Mouse (Mus musculus) kidney, adult 9 months (tissue): Measurements from ENCODE around the gene Spata17.
A peak's percentile ranks its signal among the peaks of the same experiment; 100 is the strongest.

Experiments
- DNase-seq: peaks from one replicate; pipeline ENCODE4 v3.0.0; 2022

Gene Spata17

GRCm38 (mm10) chr1:187215181-187216116, at the start of gene Spata17, which contains the start of gene Gpatch2:
TSS of gene Spata17 (minus strand) at chr1:187215465.
TSS of gene Gpatch2 (plus strand) at chr1:187215508.
- DNase-seq = peak; percentile 86

DNA sequence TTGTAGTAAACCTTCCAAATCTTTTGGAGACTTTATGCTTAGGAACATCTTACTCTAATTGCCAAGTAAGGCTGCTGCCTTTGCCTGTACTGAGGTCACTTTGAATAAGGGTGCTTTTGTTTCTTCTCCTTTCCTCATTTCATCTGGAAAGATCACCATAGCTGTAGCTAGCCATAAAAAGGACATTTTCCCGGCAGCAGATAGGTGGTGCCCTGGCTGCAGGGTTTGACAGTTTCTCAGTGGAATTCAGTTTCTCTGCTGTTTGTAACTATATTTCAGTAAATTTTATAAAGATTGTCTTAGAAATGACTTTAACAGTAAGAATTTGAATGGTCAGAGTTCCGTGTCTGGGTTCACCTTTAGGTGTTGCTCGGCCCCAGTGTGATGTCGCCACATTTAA, 43.5 kb upstream of the Spata17 start:
- no peak for DNase-seq

GRCm38 (mm10) chr1:187250741-187251262, 35.5 kb upstream of the Spata17 start:
- DNase-seq = no peak

- no peak for DNase-seq
These were observed 29.5 kb upstream of the Spata17 start for GRCm38 (mm10) chr1:187244734-187245133.

GRCm38 (mm10) chr1:187241329-187241728, 26.1 kb upstream of the Spata17 start:
- DNase-seq = peak; percentile 22

DNA sequence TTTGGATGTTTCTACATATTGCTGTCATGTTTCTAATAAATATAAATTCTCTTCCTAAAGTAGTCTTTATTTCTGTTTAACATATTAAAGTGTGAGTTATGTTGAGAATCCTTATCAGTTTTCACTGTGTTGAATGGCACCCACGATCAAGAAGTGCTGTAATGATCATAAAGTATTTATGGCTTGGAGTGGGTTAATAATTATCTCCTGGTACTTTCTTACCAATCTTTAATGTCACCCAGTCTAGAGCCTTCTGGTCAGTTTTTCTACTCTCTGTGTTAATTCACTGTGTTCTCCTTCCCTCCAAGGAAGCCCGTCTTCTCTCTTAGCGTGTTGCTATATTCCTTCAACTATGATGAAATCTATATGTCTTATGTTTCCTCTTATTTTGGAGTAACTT, 25.0 kb upstream of the Spata17 start:
- DNase-seq = no peak

DNA sequence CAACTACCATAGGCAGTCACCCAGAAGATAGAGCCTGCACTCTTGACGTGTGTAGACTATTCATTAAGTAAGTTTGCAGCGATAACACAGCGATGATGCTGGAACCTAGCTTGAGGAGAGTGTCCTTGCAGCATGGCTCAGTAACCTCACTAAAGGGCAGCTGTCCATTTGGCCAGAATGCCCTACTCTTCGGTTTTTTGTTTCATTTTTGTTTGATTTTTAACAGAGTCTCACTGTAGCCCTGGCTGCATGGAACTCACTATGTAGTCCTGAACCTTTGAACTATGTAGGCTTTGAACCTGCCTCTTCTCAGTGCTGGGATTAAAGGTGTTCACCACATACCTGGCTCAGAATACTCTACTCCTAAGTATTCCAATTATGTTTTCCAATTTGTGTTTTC, 22.8 kb upstream of the Spata17 start:
- peak; percentile 81 for DNase-seq

DNA sequence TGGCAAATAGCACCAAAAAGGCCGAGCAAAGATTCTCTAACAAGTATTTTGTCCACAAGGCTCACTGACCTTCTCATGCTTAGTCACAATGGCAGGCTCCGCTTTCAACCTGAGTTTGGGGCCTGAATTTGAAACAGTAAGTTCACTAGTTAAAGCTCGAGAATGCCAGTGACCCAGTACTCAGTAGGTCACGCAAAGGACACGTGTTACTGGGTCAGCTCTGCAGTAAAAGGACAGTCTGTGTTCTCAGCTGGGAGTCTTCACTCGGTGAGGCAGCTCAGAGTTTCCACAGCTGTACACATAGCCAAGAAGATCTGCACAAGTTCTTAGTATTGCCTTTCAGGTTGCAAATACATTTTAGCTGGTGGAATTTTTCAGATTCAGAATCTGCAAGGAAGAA, 21.0 kb upstream of the Spata17 start:
- peak; percentile 43 for DNase-seq

DNA sequence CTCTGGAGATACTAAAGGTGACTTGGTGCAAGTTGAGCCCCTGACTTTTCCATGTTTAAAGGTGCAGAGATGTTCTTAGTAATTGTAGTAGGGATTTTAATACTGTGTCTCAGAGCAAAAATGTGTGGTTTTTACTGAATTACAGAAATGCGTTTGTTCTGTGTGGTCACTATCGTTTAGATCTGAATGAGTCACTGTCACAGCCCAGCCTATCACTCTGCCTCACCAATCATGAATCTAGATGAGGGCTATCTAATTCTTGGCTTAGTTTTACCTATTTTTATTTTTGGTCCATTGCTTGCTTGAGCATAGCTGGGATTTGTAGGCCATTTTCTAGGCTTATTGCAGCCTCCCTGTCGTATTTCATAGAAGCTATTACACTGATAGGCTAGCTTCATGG, 19.9 kb upstream of the Spata17 start:
- DNase-seq = no peak

GRCm38 (mm10) chr1:187232996-187233615, 17.8 kb upstream of the Spata17 start:
- no peak for DNase-seq

DNA sequence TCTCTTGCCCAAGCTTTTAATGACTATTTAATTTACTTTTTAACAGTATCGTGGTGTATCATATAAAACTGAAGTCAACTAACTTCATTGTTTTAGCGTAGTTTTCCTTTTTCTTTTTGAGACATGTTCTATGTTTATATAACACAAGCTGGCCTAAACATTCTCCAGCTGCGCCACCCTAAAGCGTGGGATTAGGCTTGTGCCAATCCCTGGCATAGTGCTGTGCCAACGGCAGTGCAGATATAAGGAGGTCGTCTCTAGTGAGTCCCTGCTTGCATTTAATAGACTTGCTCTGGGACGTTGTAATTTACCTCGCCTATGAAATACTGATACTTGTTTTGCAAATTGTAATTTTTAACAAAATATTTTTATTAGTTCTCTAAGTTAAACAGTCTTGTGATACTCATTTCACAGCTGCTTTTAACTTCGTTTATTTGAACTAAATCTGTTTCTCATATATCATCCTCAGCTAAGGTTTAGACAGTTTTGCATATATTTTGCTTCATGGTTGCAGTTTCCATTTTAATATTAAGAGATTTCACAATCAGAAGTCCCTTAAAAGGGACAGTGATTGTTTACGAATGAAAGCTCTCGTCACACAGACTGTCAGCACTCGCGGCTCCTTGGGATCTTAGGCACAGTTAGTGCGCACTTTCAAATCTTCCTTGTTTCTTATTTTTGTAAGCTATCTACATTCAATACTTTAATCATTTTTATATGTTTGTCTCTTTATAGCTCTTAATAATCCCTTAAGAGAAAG, 17.1 kb upstream of the Spata17 start:
- DNase-seq = no peak

DNA sequence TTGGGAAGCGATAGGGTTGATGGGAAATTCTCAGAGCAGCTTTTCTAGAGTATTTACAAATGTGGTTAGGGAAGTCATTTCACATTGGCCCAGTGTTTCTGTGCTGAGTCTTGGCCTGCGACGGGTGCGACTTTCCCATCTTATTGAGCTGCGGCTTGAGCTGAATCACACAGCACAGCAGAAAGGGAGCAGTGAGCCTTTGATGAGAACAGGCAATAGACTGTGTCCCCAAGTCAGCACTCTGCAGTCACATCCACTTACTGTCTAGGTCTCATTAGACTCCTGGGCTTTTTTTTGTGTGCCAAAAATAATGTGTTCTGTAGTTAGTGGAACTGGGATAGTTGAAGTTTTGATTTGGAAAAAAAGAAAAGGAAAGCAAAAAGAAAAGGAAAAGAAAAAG, 15.0 kb upstream of the Spata17 start:
- DNase-seq = no peak

DNA sequence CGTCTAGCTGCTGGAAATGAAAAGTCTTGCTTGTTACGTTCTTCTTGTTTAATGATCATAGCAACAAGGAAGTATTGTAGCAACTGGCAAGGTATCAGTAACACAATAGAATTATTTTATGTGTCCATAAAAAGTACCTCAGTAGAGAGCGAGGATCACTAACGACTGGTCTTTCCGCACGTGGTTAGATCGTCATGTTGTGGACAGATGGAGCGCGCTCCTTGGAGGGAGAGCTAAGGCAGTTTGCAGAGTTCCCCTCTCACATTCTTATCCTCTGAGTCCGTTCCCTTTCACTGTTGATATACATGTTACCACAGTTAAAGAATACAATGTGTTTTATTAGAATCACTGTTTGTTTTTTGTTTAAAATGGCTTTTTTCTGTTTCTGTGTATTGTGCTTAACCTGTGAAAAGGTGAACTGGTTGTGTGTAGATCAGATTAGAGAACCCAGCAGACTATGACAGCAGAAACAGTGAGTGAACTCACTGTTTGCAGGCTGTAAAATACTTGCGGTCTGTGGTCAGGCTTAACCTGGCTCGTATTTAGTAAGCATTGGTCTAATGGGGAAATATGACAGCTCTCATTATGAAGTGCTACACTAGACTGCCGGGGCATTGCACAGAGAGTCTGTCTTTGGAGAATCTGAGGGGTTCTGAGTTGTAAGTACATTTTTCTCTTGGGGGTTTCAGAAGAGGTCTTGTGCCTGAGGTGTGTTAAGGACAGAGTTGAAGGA, 13.3 kb upstream of the Spata17 start:
- DNase-seq = no peak

GRCm38 (mm10) chr1:187226328-187227025, 11.2 kb upstream of the Spata17 start:
- no peak for DNase-seq

- peak; percentile 49 for DNase-seq
These were observed 5.5 kb upstream of the Spata17 start for GRCm38 (mm10) chr1:187220756-187221155.

GRCm38 (mm10) chr1:187216620-187217410, 1.6 kb upstream of the Spata17 start:
- no peak for DNase-seq

DNA sequence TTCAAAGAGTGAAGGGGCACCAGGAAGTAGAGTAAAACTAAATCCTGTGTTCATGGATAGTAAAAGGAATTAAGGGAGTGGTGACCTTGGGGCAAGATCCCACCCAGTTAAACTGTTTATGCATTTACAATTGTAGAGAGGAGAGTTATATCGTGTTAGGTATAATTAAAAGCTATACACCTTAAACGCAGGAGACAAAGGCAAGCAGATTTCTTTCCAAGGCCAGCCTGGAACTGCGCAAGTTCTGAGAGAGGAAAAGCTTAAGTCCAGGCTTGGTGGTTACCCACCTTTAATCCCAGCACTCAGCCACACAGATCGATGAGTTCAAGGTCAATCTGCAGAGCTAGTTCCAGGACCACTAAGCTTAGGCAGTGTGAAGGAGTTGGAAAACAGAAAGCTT, 4.5 kb downstream of the Spata17 start:
- DNase-seq = no peak

- no peak for DNase-seq
These were observed 5.8 kb downstream of the Spata17 start for GRCm38 (mm10) chr1:187209496-187209895.

- no peak for DNase-seq
These were observed 9.8 kb downstream of the Spata17 start for GRCm38 (mm10) chr1:187205506-187205905.

GRCm38 (mm10) chr1:187178546-187178945, 36.7 kb downstream of the Spata17 start:
- DNase-seq = no peak

DNA sequence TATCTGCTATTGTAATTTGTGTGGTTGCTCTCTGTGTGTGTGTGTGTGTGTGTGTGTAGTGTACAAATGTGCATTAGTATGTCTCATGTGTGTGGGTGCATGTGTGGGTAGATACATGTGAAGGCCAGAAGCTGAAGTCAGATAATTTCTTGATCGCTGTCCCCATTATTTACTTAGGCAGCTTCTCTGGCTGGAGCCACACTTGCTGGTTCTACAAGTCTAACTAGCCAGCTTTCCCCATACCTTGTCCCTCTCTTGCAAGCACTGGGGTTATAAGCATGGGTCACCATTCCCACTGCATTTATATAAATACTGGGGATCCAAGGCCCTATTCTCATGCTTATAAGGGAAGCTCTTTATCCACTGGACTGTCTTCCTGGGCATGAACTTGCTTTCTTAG, 39.3 kb downstream of the Spata17 start:
- no peak for DNase-seq
